Mouse (Mus musculus): ENCODE results near the gene Cacna1b. TPM values are rescaled to one million over a fixed set of nuclear protein-coding genes. Genes with fewer than 3 reads are reported as not detected.

The Cacna1b gene
- under 1 TPM; 0.03 to 0.07 TPM for total RNA-seq (2021)
- long read RNA-seq, experiment 1: 0 reads
- long read RNA-seq, experiment 2: 0 reads

- intact Hi-C loops (cut with DNase I): no loop called here
Observed at GRCm38 (mm10) chr2:24763115-24763557, at the start of gene Cacna1b. Gene Cacna1b (minus strand): TSS chr2:24763152.

DNA sequence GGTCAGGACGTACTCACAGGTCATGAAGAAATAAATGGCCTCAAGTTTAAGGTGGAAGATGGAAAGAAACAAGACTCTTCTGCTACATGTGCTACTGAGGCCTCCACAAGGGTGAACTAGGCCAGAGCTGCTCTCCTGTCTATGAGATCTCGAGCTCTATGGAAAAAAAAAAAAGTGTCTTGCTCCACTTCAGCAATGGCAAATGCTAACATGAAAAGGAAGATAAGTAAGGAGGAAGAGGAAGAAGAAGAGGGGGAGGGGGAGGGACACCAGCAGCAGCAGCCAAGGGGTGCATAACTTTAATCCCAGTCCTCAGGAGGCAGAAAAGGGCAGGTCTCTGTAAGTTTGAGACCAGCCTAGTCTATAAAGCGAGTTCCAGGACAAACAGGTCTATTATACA lies 46.8 kb upstream of the Cacna1b start:
- DNase-seq: no peak
- intact Hi-C loops (cut with DNase I): no loop called here

More at GRCm38 (mm10) chr2:24763115-24763557, at the start of gene Cacna1b:
- DNase-seq: no peak

- intact Hi-C loops (cut with DNase I): no loop called here
- DNase-seq: no peak
Observed at GRCm38 (mm10) chr2:24807691-24808090, 44.7 kb upstream of the Cacna1b start.

GRCm38 (mm10) chr2:24807036-24807435 lies 44.1 kb upstream of the Cacna1b start:
- intact Hi-C loops (cut with DNase I): no loop called here
- DNase-seq: no peak

DNA sequence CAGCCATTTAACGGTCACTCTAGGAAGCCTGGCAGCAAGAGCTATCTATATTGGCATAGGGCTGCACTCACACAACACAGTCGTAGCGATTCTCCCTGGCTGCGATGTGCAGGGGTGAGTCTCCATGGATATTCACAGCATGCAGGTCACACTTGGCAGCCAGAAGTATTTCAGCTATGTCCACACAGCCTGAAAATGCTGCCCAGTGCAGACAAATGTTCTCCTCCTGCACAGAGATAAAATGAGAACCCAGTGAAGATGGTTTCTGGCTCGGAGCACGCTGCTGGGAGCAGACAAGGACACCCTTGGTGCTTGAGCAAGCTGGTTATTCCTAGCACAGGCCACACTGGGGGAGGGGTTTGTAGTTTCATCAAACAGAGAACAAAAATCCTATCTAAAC lies 43.2 kb upstream of the Cacna1b start:
- peak in 1 of 2 experiments; percentile 9 for DNase-seq
- intact Hi-C loops (cut with DNase I): no loop called here

GRCm38 (mm10) chr2:24805621-24806020 lies 42.7 kb upstream of the Cacna1b start:
- intact Hi-C loops (cut with DNase I): no loop called here
- DNase-seq: no peak

GRCm38 (mm10) chr2:24796833-24797457 lies 34.0 kb upstream of the Cacna1b start:
- DNase-seq: no peak
- intact Hi-C loops (cut with DNase I): no loop called here

GRCm38 (mm10) chr2:24787250-24787649 lies 24.3 kb upstream of the Cacna1b start:
- no peak for DNase-seq
- intact Hi-C loops (cut with DNase I): no loop called here

DNA sequence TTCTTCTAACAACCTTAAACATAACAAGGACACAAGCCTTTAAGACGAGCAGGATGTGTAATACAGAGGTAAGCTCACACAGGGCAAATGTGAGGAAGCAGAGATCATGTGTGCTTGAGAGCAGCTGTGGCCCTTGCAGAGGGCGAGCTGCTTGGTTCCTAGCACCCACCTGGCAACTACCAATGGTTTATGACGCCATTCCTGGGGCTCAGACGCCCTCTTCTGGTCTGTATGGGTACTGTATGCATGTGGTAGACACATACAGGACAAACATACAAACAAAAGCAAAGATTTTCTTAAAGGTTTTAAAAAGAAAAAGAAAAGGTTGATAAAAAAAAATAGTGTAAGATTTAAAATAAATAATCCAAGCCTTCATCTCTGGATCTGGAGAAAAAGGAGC lies 18.3 kb upstream of the Cacna1b start:
- no peak for DNase-seq
- intact Hi-C loops (cut with DNase I): no loop called here

- DNase-seq: no peak
- intact Hi-C loops (cut with DNase I): no loop called here
Observed at GRCm38 (mm10) chr2:24776831-24777230, 13.9 kb upstream of the Cacna1b start.

DNA sequence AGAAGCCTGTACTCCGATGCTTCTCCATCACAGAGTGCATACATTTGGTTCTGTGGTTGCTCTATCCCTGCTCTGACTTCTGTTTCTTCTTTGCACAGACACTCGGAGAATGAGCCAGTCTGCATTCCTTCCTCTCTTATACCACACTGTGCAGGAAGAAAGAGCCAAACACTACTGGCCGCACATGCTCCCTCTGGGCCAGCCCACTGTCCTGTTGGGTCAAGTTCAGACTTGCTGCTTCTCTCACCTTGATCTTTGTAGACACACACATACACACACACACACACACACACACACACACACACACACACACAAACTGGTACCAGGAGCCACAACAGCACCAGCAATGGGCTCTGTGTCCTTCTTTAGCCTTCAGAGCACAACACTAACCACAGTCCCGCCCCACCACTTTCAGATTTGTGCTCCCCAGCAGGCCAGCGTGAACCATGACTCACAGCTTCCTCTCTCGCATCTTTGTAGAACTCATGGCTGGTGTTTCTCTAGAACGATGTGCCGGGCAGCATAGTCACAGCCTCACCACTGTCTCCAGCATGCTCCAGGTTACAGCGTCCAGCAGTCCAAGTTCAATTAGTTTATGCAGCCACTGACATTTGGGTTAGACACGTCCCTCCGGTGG lies 13.1 kb upstream of the Cacna1b start:
- no peak for DNase-seq
- intact Hi-C loops (cut with DNase I): no loop called here

DNA sequence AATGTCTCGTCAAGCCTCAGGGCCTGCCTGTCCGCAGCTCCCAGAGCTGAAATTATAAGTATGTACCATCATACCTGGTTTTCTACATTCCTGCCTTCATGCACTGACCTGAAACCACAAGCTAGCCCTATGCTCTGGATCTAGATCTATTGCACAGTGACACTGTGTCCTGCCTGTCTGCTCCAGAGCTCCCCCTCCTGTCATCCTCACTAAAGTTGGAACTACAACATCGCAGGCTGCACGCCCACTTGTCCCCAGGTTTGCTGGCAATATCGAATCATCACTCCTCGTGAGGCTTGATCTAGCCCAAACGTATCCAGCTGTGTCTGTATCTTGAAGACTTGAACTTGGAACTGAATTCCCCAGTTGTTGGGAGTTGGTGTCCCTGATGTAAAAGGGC lies 11.9 kb upstream of the Cacna1b start:
- intact Hi-C loops (cut with DNase I): no loop called here
- no peak for DNase-seq

- DNase-seq: no peak
- intact Hi-C loops (cut with DNase I): no loop called here
Observed at GRCm38 (mm10) chr2:24770861-24771260, 7.9 kb upstream of the Cacna1b start.

- intact Hi-C loops (cut with DNase I): no loop called here
- DNase-seq: no peak
Observed at GRCm38 (mm10) chr2:24762446-24762960, 449 bp downstream of the Cacna1b start.

DNA sequence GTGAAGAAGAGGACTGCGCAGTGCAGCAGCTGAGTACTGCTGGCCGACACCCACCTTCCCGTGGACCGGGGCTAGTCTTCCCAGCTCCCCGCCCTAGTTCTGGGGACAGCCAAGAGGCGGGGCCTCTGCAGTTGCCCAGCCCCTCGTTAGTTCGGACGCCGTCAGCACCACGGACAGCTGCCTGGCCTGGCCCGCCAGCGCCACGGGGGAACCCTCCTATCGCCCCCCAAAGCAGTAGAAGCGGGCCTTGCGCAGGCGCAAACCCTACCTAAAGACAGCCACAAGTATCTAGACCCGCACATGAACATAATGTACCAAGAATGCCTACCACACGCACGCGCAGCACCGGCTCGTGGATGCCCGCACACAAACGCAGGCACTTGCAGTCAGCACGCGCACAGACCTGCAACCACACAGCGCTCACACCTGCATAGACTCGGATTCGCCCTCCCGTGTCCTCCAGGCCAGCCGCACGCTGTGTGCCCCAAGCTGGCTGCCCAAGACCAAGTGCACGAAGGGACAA lies 968 bp downstream of the Cacna1b start:
- intact Hi-C loops (cut with DNase I): no loop called here

DNA sequence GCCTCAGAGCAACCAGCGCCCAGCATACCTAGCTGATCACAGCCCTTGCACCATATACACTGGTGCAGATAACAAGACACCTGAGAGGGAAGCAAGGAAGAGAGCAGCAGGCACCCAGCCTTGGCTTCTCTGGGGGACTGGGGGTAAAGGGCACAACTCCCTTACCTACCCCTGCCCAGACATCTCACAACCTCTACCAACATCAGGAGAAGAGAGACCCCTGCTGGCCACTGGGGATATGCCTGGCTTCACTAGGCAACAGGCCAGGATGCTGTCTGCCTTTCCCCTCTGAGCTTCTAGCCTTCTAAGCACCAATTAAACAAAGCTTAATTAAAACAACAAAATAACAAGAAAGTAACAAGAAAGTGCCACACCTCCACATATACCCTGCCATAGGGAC lies 7.7 kb downstream of the Cacna1b start:
- intact Hi-C loops (cut with DNase I): loop anchor here (5.0 to 10.0 kb wide), 2 partner anchors 178 to 340 kb away; no protein-coding TSS in a partner anchor
- no peak for DNase-seq

More for the DNA sequence above, 968 bp downstream of the Cacna1b start:
- peak in 1 of 2 experiments; percentile 26 for DNase-seq

GRCm38 (mm10) chr2:24752599-24752998 lies 10.4 kb downstream of the Cacna1b start:
- intact Hi-C loops (cut with DNase I): loop anchor here (10.0 kb wide), 1 partner anchor 338 kb away; no protein-coding TSS in a partner anchor

DNA sequence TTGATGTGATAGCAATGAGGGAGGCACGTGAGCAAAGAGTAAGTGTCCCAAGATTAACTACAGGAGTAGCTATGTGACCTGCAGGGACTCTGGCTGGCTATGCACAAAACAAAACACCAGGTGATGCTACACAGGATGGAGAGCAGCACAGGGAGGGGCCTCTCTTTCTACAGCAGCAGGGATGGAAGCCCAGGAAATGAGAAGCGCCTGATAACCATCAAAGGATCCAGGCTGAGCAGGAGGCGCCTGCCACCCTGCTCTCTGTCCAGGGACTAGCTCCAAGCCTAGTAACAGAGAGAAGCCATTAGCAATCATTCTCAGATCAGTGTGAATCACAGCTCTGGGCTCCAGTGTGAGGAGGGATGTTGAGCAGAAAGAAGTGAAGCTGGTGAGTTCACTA lies 12.9 kb downstream of the Cacna1b start:
- intact Hi-C loops (cut with DNase I): loop anchor here (10.0 kb wide), 1 partner anchor 335 kb away; no protein-coding TSS in a partner anchor
- DNase-seq: no peak

More at GRCm38 (mm10) chr2:24752599-24752998, 10.4 kb downstream of the Cacna1b start:
- DNase-seq: no peak

GRCm38 (mm10) chr2:24747878-24748277 lies 15.1 kb downstream of the Cacna1b start:
- intact Hi-C loops (cut with DNase I): no loop called here
- DNase-seq: no peak

- intact Hi-C loops (cut with DNase I): no loop called here
- DNase-seq: no peak
Observed at GRCm38 (mm10) chr2:24739701-24740100, 23.3 kb downstream of the Cacna1b start.

DNA sequence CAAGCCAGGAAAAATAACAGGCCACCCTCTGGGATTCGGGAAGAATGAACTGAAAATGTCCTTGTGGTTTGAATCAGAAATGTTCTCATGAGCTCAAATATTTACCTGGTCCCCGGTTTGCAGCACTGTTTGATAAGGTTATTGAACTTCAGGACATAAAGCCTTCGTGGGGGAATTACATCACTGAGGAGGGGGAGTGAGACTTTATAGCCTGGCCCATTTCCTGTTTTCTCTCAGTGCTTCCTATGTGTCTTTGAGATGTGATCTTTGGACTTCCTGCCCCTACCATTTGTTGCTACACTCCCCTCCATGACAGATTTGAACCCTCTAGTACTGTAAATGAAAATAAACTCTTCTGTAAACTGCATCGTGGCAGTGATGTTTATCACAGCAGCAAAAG lies 29.8 kb downstream of the Cacna1b start:
- DNase-seq: no peak
- intact Hi-C loops (cut with DNase I): no loop called here
